Mouse (Mus musculus) limb, embryonic 12.5 days (tissue): ENCODE data around the gene Zfp526. TPM values are rescaled to one million over a fixed set of nuclear protein-coding genes. Genes with fewer than 3 reads are reported as not detected.
A peak's percentile ranks its signal among the peaks of the same experiment; 100 is the strongest.

Source experiments
- ATAC-seq: fragments of 200-750 bp; cut with Nextera tagmentation; 2 replicates; pipeline ENCODE4 v1.8.0; 2017; ENCODE audit warnings: low read depth, moderate TSS enrichment; ENCODE audit not compliant: insufficient number of reproducible peaks, insufficient read depth, low FRiP score, low TSS enrichment
- H3K27ac ChIP-seq: fragments of 300-500 bp; sonication (generic); 2 replicates; pipeline ENCODE4 v1.5.1; 2016; ENCODE audit warnings: mild to moderate bottlenecking, moderate library complexity
- H3K27me3 ChIP-seq: fragments of 300-500 bp; sonication (generic); 2 replicates; pipeline ENCODE4 v1.6.1; 2016; ENCODE audit warnings: mild to moderate bottlenecking, moderate library complexity
- H3K36me3 ChIP-seq: fragments of 300-500 bp; sonication (generic); 2 replicates; pipeline ENCODE4 v1.6.1; 2016; ENCODE audit warnings: mild to moderate bottlenecking, moderate library complexity
- H3K4me1 ChIP-seq: fragments of 300-500 bp; sonication (generic); replicated peaks from 2 replicates; pipeline ENCODE4 v1.6.1; 2016
- H3K4me2 ChIP-seq: fragments of 300-500 bp; sonication (generic); 2 replicates; pipeline ENCODE4 v1.6.1; 2016; ENCODE audit warnings: mild to moderate bottlenecking, moderate library complexity
- H3K4me3 ChIP-seq: fragments of 300-500 bp; sonication (generic); replicated peaks from 2 replicates; pipeline ENCODE4 v1.5.1; 2016; ENCODE audit warnings: mild to moderate bottlenecking
- H3K9ac ChIP-seq: fragments of 300-500 bp; sonication (generic); replicated peaks from 2 replicates; pipeline ENCODE4 v1.6.1; 2016; ENCODE audit warnings: mild to moderate bottlenecking, moderate library complexity
- H3K9me3 ChIP-seq: fragments of 300-500 bp; sonication (generic); 2 replicates; pipeline ENCODE4 v1.6.1; 2016; ENCODE audit warnings: mild to moderate bottlenecking, moderate library complexity
- WGBS: fragments of 180-500 bp; shearing (Covaris S2); methylation state at CpG from one replicate; pipeline ENCODE4 v1.1.7; 2016; 5-methylcytosine and 5-hydroxymethylcytosine counted together
- polyA plus RNA-seq: library from polyadenylated mRNA; unstranded; fragments of >200 nt; fragmentation: Nextera tagmentation; extraction: Ambion mirVana; gene quantifications from 2 replicates; pipeline ENCODE4 v1.2.1, GENCODE M21; 2016

Gene Zfp526
- polyA plus RNA-seq, 1 experiment from 2014 or later, result 3.4 TPM

GRCm38 (mm10) chr7:25244562-25245369, 23.5 kb downstream of the Zfp526 start:
- Histone ChIP-seq H3K9me3 (no peaks in the 10 kb centered on the region), H3K4me2 (peak overlapping the region; percentile 95; the same call in 1 of the 2 replicates), H3K27me3 (no peaks in the 10 kb centered on the region), H3K4me1 (peaks cover 46% of the 10 kb centered on the region), H3K36me3 (peaks cover 55% of the 10 kb centered on the region), H3K4me3 (0 out of 2 replicates have a peak overlapping the region, but pooled peaks have one; percentile 4), H3K27ac (peak overlapping the region; percentile 41; the same call in 1 of the 2 replicates), H3K9ac (no peak overlapping the region)
- 86% methylated on average over 30 of the region's 30 CpGs for WGBS
- ATAC-seq, result no peak

GRCm38 (mm10) chr7:25246079-25246758, 25.0 kb downstream of the Zfp526 start:
- peak overlapping the region; percentile 97; the same call in 1 of the 2 replicates for H3K9ac ChIP-seq
- peaks cover 45% of the 10 kb centered on the region for H3K4me1 ChIP-seq
- 60% methylated on average over 20 of the region's 20 CpGs for WGBS
- peak overlapping the region; percentile 95 for H3K4me3 ChIP-seq
- peaks cover 45% of the 10 kb centered on the region for H3K36me3 ChIP-seq
- no peaks in the 10 kb centered on the region for H3K27me3 ChIP-seq
- H3K9me3 ChIP-seq, result no peaks in the 10 kb centered on the region
- peak overlapping the region; percentile 99 for H3K27ac ChIP-seq
- H3K4me2 ChIP-seq, result peak overlapping the region; percentile 95
- no peak for ATAC-seq

GRCm38 (mm10) chr7:25246759-25247137, 25.5 kb downstream of the Zfp526 start:
- Histone ChIP-seq H3K36me3 (peaks cover 45% of the 10 kb centered on the region), H3K9me3 (no peaks in the 10 kb centered on the region), H3K4me2 (peak overlapping the region; percentile 95), H3K27me3 (no peaks in the 10 kb centered on the region), H3K27ac (peak overlapping the region; percentile 99), H3K4me1 (peaks cover 48% of the 10 kb centered on the region), H3K4me3 (peak overlapping the region; percentile 95), H3K9ac (peak overlapping the region; percentile 97)
- 56% methylated on average over 4 of the region's 4 CpGs for WGBS
- no peak for ATAC-seq

GRCm38 (mm10) chr7:25247498-25247897, 26.3 kb downstream of the Zfp526 start:
- Histone ChIP-seq H3K9me3 (no peaks in the 10 kb centered on the region), H3K4me2 (peak overlapping the region; percentile 95), H3K4me3 (peak overlapping the region; percentile 95), H3K36me3 (peaks cover 42% of the 10 kb centered on the region), H3K9ac (peak overlapping the region; percentile 97), H3K27me3 (no peaks in the 10 kb centered on the region), H3K4me1 (peaks cover 54% of the 10 kb centered on the region), H3K27ac (peak overlapping the region; percentile 99)
- ATAC-seq, result no peak
- WGBS, result 19% methylated on average over 3 of the region's 3 CpGs

- Histone ChIP-seq H3K4me2 (peak overlapping the region; percentile 95), H3K36me3 (peaks cover 35% of the 10 kb centered on the region), H3K9ac (peak overlapping the region; percentile 97), H3K4me3 (peak overlapping the region; percentile 95), H3K27me3 (no peaks in the 10 kb centered on the region), H3K4me1 (peaks cover 54% of the 10 kb centered on the region), H3K9me3 (no peaks in the 10 kb centered on the region), H3K27ac (peak overlapping the region; percentile 99)
- under 1% methylated on average over 18 of the region's 18 CpGs for WGBS
- ATAC-seq, result peak; percentile 32; the same call in 1 of the 2 replicates
Measured at GRCm38 (mm10) chr7:25248018-25248647, 26.9 kb downstream of the Zfp526 start.

GRCm38 (mm10) chr7:25248846-25249313, 27.7 kb downstream of the Zfp526 start:
- Histone ChIP-seq H3K9ac (peak overlapping the region; percentile 97), H3K27me3 (no peaks in the 10 kb centered on the region), H3K4me1 (peaks cover 54% of the 10 kb centered on the region), H3K27ac (peak overlapping the region; percentile 99), H3K4me2 (peak overlapping the region; percentile 95), H3K36me3 (peaks cover 28% of the 10 kb centered on the region), H3K4me3 (peak overlapping the region; percentile 95), H3K9me3 (no peaks in the 10 kb centered on the region)
- WGBS, result 0% methylated on average over 25 of the region's 25 CpGs
- no peak; the same call in none of the 2 replicates for ATAC-seq

GRCm38 (mm10) chr7:25249314-25250140, 28.3 kb downstream of the Zfp526 start:
- peaks cover 52% of the 10 kb centered on the region for H3K4me1 ChIP-seq
- ATAC-seq, result peak; percentile 66
- peak overlapping the region; percentile 95 for H3K4me2 ChIP-seq

GRCm38 (mm10) chr7:25250141-25250972, 29.1 kb downstream of the Zfp526 start, which contains the start of gene Erf:
TSS of gene Erf (minus strand) at chr7:25250761.
- under 1% methylated on average over 50 of the region's 81 CpGs for WGBS
- Histone ChIP-seq H3K4me1 (peaks cover 44% of the 10 kb centered on the region), H3K27ac (peak within 1 kb of the TSS; percentile 99)

More at GRCm38 (mm10) chr7:25249314-25250140, 28.3 kb downstream of the Zfp526 start:
- Histone ChIP-seq H3K27ac (peak overlapping the region; percentile 99), H3K9ac (peak overlapping the region; percentile 97), H3K36me3 (peaks cover 21% of the 10 kb centered on the region), H3K4me3 (peak overlapping the region; percentile 95), H3K27me3 (no peaks in the 10 kb centered on the region), H3K9me3 (no peaks in the 10 kb centered on the region)
- under 1% methylated on average over 39 of the region's 73 CpGs for WGBS

GRCm38 (mm10) chr7:25251071-25251791, 30.0 kb downstream of the Zfp526 start:
- Histone ChIP-seq H3K27me3 (no peaks in the 10 kb centered on the region), H3K36me3 (peaks cover 4% of the 10 kb centered on the region), H3K9ac (peak overlapping the region; percentile 97), H3K27ac (peak overlapping the region; percentile 99), H3K9me3 (no peaks in the 10 kb centered on the region), H3K4me1 (peaks cover 35% of the 10 kb centered on the region), H3K4me2 (peak overlapping the region; percentile 95), H3K4me3 (peak overlapping the region; percentile 95)
- 2% methylated on average over 22 of the region's 22 CpGs for WGBS
- no peak for ATAC-seq

More at GRCm38 (mm10) chr7:25250141-25250972, 29.1 kb downstream of the Zfp526 start, which contains the start of gene Erf:
- H3K4me2 ChIP-seq, result peak within 1 kb of the TSS; percentile 95
- H3K36me3 ChIP-seq, result peaks cover 13% of the 10 kb centered on the region
- peak within 1 kb of the TSS; percentile 97 for H3K9ac ChIP-seq
- H3K4me3 ChIP-seq, result peak within 1 kb of the TSS; percentile 95
- no peaks in the 10 kb centered on the region for H3K9me3 ChIP-seq
- H3K27me3 ChIP-seq, result no peaks in the 10 kb centered on the region
- peak; percentile 64 for ATAC-seq
